Mouse (Mus musculus): ENCODE results near the gene Carhsp1. TPM values are rescaled to one million over a fixed set of nuclear protein-coding genes. Genes with fewer than 3 reads are reported as not detected.

Gene Carhsp1
- polyA plus RNA-seq, 2 experiments = 29.9 to 60.7 TPM

- 90% methylated on average over 11 of the region's 11 CpGs for WGBS
These were observed 18.2 kb upstream of the Carhsp1 start for GRCm38 (mm10) chr16:8689979-8690656.

GRCm38 (mm10) chr16:8687559-8688112, 15.7 kb upstream of the Carhsp1 start:
- ATAC-seq (ENCODE audit: low FRiP score, low read depth) = no peak
- H3K27ac ChIP-seq (replicated peaks; ENCODE audit: low read depth, low read length) = no peak overlapping the region
- no peak overlapping the region for H3K9ac ChIP-seq (ENCODE audit: low read depth, low read length, severe bottlenecking)
- no peak for TF ChIP-seq POLR2A (IDR thresholded peaks at IDR 0.05; ENCODE audit: borderline replicate concordance, extremely low read depth, insufficient read depth, insufficient read length)
- no peaks in the 10 kb centered on the region for H3K9me3 ChIP-seq (ENCODE audit: control insufficient read depth, low read length)
- H3K27me3 ChIP-seq (ENCODE audit: control insufficient read depth, insufficient read depth, low read length) = no peaks in the 10 kb centered on the region
- DNase-seq (ENCODE audit: low spot score) = no peak
- H3K4me3 ChIP-seq (replicated peaks; ENCODE audit: low read length) = no peak overlapping the region
- peaks cover 63% of the 10 kb centered on the region for H3K36me3 ChIP-seq (ENCODE audit: control insufficient read depth, insufficient read depth, low read length)
- H3K4me2 ChIP-seq (replicated peaks; ENCODE audit: low read depth, low read length, severe bottlenecking) = no peak overlapping the region
- no peaks in the 10 kb centered on the region for H3K4me1 ChIP-seq (ENCODE audit: control insufficient read depth, insufficient read depth, low read length)

More at GRCm38 (mm10) chr16:8689979-8690656, 18.2 kb upstream of the Carhsp1 start:
- Histone ChIP-seq H3K4me2 (replicated peaks; ENCODE audit: low read depth, low read length, severe bottlenecking) (no peak overlapping the region), H3K27ac (replicated peaks; ENCODE audit: low read depth, low read length) (no peak overlapping the region), H3K4me1 (ENCODE audit: control insufficient read depth, insufficient read depth, low read length) (no peaks in the 10 kb centered on the region), H3K9ac (ENCODE audit: low read depth, low read length, severe bottlenecking) (no peak overlapping the region), H3K36me3 (ENCODE audit: control insufficient read depth, insufficient read depth, low read length) (peaks cover 85% of the 10 kb centered on the region), H3K4me3 (replicated peaks; ENCODE audit: low read length) (no peak overlapping the region), H3K9me3 (ENCODE audit: control insufficient read depth, low read length) (no peaks in the 10 kb centered on the region), H3K27me3 (ENCODE audit: control insufficient read depth, insufficient read depth, low read length) (no peaks in the 10 kb centered on the region)
- ATAC-seq (ENCODE audit: low FRiP score, low read depth) (no peak), DNase-seq (ENCODE audit: low spot score) (no peak)
- TF ChIP-seq POLR2A (IDR thresholded peaks at IDR 0.05; ENCODE audit: borderline replicate concordance, extremely low read depth, insufficient read depth, insufficient read length) = no peak

- 84% methylated on average over 11 of the region's 11 CpGs for WGBS
- peaks cover 59% of the 10 kb centered on the region for H3K36me3 ChIP-seq (ENCODE audit: control insufficient read depth, insufficient read depth, low read length)
- H3K4me2 ChIP-seq (replicated peaks; ENCODE audit: low read depth, low read length, severe bottlenecking) = no peak overlapping the region
- H3K4me1 ChIP-seq (ENCODE audit: control insufficient read depth, insufficient read depth, low read length) = no peaks in the 10 kb centered on the region
- no peak overlapping the region for H3K27ac ChIP-seq (replicated peaks; ENCODE audit: low read depth, low read length)
- H3K9me3 ChIP-seq (ENCODE audit: control insufficient read depth, low read length) = no peaks in the 10 kb centered on the region
- no peak for TF ChIP-seq POLR2A (IDR thresholded peaks at IDR 0.05; ENCODE audit: borderline replicate concordance, extremely low read depth, insufficient read depth, insufficient read length)
- no peak for ATAC-seq (ENCODE audit: low FRiP score, low read depth)
- DNase-seq (ENCODE audit: low spot score) = no peak
- H3K27me3 ChIP-seq (ENCODE audit: control insufficient read depth, insufficient read depth, low read length) = no peaks in the 10 kb centered on the region
- no peak overlapping the region for H3K4me3 ChIP-seq (replicated peaks; ENCODE audit: low read length)
- H3K9ac ChIP-seq (ENCODE audit: low read depth, low read length, severe bottlenecking) = no peak overlapping the region
These were observed 15.0 kb upstream of the Carhsp1 start for GRCm38 (mm10) chr16:8686871-8687535.

- H3K4me3 ChIP-seq (replicated peaks; ENCODE audit: low read length) = no peak overlapping the region
- no peaks in the 10 kb centered on the region for H3K27me3 ChIP-seq (ENCODE audit: control insufficient read depth, insufficient read depth, low read length)
- WGBS = 58% methylated on average over 7 of the region's 7 CpGs
- no peak; the same call in 1 of the 2 replicates for ATAC-seq (ENCODE audit: low FRiP score, low read depth)
- DNase-seq (ENCODE audit: low spot score) = peak; percentile 51
- TF ChIP-seq POLR2A (IDR thresholded peaks at IDR 0.05; ENCODE audit: borderline replicate concordance, extremely low read depth, insufficient read depth, insufficient read length) = no peak
- H3K4me1 ChIP-seq (ENCODE audit: control insufficient read depth, insufficient read depth, low read length) = no peaks in the 10 kb centered on the region
- no peak overlapping the region for H3K4me2 ChIP-seq (replicated peaks; ENCODE audit: low read depth, low read length, severe bottlenecking)
- H3K9ac ChIP-seq (ENCODE audit: low read depth, low read length, severe bottlenecking) = no peak overlapping the region
- peaks cover 52% of the 10 kb centered on the region for H3K36me3 ChIP-seq (ENCODE audit: control insufficient read depth, insufficient read depth, low read length)
- no peak overlapping the region for H3K27ac ChIP-seq (replicated peaks; ENCODE audit: low read depth, low read length)
- H3K9me3 ChIP-seq (ENCODE audit: control insufficient read depth, low read length) = no peaks in the 10 kb centered on the region
These were observed 14.3 kb upstream of the Carhsp1 start for GRCm38 (mm10) chr16:8686121-8686870.

- WGBS = 16% methylated on average over 4 of the region's 4 CpGs
- DNase-seq (ENCODE audit: low spot score) = no peak
- no peak overlapping the region for H3K4me3 ChIP-seq (replicated peaks; ENCODE audit: low read length)
- H3K36me3 ChIP-seq (ENCODE audit: control insufficient read depth, insufficient read depth, low read length) = peaks cover 40% of the 10 kb centered on the region
- H3K9me3 ChIP-seq (ENCODE audit: control insufficient read depth, low read length) = no peaks in the 10 kb centered on the region
- H3K9ac ChIP-seq (ENCODE audit: low read depth, low read length, severe bottlenecking) = no peak overlapping the region
- H3K27me3 ChIP-seq (ENCODE audit: control insufficient read depth, insufficient read depth, low read length) = no peaks in the 10 kb centered on the region
- TF ChIP-seq POLR2A (IDR thresholded peaks at IDR 0.05; ENCODE audit: borderline replicate concordance, extremely low read depth, insufficient read depth, insufficient read length) = no peak
- H3K4me1 ChIP-seq (ENCODE audit: control insufficient read depth, insufficient read depth, low read length) = no peaks in the 10 kb centered on the region
- no peak overlapping the region for H3K4me2 ChIP-seq (replicated peaks; ENCODE audit: low read depth, low read length, severe bottlenecking)
- 0 out of 2 replicates have a peak, but pooled peaks have one; percentile 28 for ATAC-seq (ENCODE audit: low FRiP score, low read depth)
- no peak overlapping the region for H3K27ac ChIP-seq (replicated peaks; ENCODE audit: low read depth, low read length)
These were observed 13.1 kb upstream of the Carhsp1 start for GRCm38 (mm10) chr16:8685087-8685486.
